Mouse (Mus musculus) effector memory CD4-positive, alpha-beta T cell, adult 7 months (primary cell): ENCODE measurements around the gene Ttc39b. TPM values are rescaled to one million over a fixed set of nuclear protein-coding genes. Genes with fewer than 3 reads are reported as not detected.

Experiments used
- polyA plus RNA-seq: library from polyadenylated mRNA; unstranded; fragments of 100-300 nt; shearing (Covaris generic); gene quantifications from one replicate; pipeline ENCODE4 v1.2.1, GENCODE M21; 2017

Ttc39b gene
- 158 TPM for polyA plus RNA-seq

GRCm38 (mm10) chr4:83323910-83324684 is at the start of gene Ttc39b:
Gene Ttc39b, minus strand, starts transcription at chr4:83324255.

Other genes with a start within 250 kb of the Ttc39b start
- gene Snapc3, start 93.5 kb upstream of the Ttc39b start, polyA plus RNA-seq, result 21.5 TPM
- gene Psip1, start 162.2 kb upstream of the Ttc39b start, polyA plus RNA-seq, result 153 TPM
- 14.1 TPM for gene Ccdc171, start 201.3 kb upstream of the Ttc39b start, polyA plus RNA-seq